Mouse (Mus musculus) ES-E14 (cell line): Measurements from ENCODE around the gene Rbfox3.

Experiments
- HCFC1 ChIP-seq: IDR thresholded peaks from 2 replicates; pipeline ENCODE4 v1.6.1; 2012; ENCODE audit warnings: low read length, inconsistent platforms, borderline replicate concordance; ENCODE audit not compliant: insufficient read depth
- MAFK ChIP-seq: IDR thresholded peaks from 2 replicates; pipeline ENCODE4 v1.6.1; 2014; ENCODE audit warnings: mild to moderate bottlenecking, low read depth, low read length, inconsistent platforms; ENCODE audit not compliant: insufficient read depth
- ZNF384 ChIP-seq: IDR thresholded peaks from 2 replicates; pipeline ENCODE4 v1.6.1; 2012; ENCODE audit warnings: low read depth, low read length, inconsistent platforms

GRCm38 (mm10) chr11:118904253-118904652, 7.1 kb downstream of the Rbfox3 start:
- TF ChIP-seq ZNF384 (no peak), MAFK (no peak), HCFC1 (no peak)
